Mouse (Mus musculus) cerebellum, adult 9-11 months (tissue): ENCODE measurements around the gene Grin2b.

Experiments
- DNase-seq: peaks from one replicate; pipeline ENCODE4 v3.0.0; 2022

Gene Grin2b

GRCm38 (mm10) chr6:135680105-135680710, 493.1 kb downstream of the Grin2b start:
- DNase-seq, result no peak

DNA sequence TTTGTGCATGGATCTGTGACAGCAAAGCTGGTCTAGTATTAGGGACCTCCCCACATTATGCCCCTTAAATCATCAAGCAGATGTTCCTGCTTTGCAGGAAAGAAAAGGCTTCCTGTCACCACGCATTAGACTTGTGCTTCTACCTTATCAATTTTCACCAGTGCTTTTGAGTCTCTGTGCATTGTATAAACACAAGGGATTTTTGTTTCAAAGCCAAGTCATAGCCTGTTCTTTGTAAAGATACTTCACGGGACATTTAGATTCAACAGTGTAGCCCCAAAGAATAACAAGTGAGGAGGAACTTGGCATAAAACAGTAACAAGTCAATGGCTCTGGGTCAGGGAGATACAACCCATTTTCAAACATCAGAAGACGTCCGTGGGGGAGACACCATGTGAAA, 498.9 kb downstream of the Grin2b start:
- no peak for DNase-seq

- no peak for DNase-seq
Observed at GRCm38 (mm10) chr6:135672003-135672402, 501.3 kb downstream of the Grin2b start.
